Mouse (Mus musculus) hindbrain, embryonic 12.5 days (tissue): ENCODE results near the gene Rabif. TPM values are rescaled to one million over a fixed set of nuclear protein-coding genes. Genes with fewer than 3 reads are reported as not detected.

Experiments
- ATAC-seq: fragments of 200-750 bp; cut with Nextera tagmentation; 2 replicates; pipeline ENCODE4 v1.8.0; 2017; ENCODE audit warnings: moderate TSS enrichment; ENCODE audit not compliant: low FRiP score
- H3K27ac ChIP-seq: fragments of 300-500 bp; sonication (generic); 2 replicates; pipeline ENCODE4 v1.5.1; 2016; ENCODE audit warnings: mild to moderate bottlenecking
- H3K27me3 ChIP-seq: fragments of 300-500 bp; sonication (generic); 2 replicates; pipeline ENCODE4 v1.6.1; 2016; ENCODE audit warnings: mild to moderate bottlenecking
- H3K36me3 ChIP-seq: fragments of 300-500 bp; sonication (generic); 2 replicates; pipeline ENCODE4 v1.6.1; 2016; ENCODE audit warnings: mild to moderate bottlenecking
- H3K4me1 ChIP-seq: fragments of 300-500 bp; sonication (generic); 2 replicates; pipeline ENCODE4 v1.6.1; 2016
- H3K4me2 ChIP-seq: fragments of 300-500 bp; sonication (generic); replicated peaks from 2 replicates; pipeline ENCODE4 v1.6.1; 2016; ENCODE audit warnings: mild to moderate bottlenecking
- H3K4me3 ChIP-seq: fragments of 300-500 bp; sonication (generic); 2 replicates; pipeline ENCODE4 v1.5.1; 2016; ENCODE audit warnings: mild to moderate bottlenecking
- H3K9ac ChIP-seq: fragments of 300-500 bp; sonication (generic); 2 replicates; pipeline ENCODE4 v1.6.1; 2016; ENCODE audit warnings: mild to moderate bottlenecking, moderate library complexity
- H3K9me3 ChIP-seq: fragments of 300-500 bp; sonication (generic); replicated peaks from 2 replicates; pipeline ENCODE4 v1.6.1; 2016; ENCODE audit warnings: mild to moderate bottlenecking
- WGBS: fragments of 180-500 bp; shearing (Covaris S2); methylation state at CpG from one replicate; pipeline ENCODE4 v1.1.7; 2016; 5-methylcytosine and 5-hydroxymethylcytosine counted together
- polyA plus RNA-seq: library from polyadenylated mRNA; unstranded; fragments of >200 nt; fragmentation: Nextera tagmentation; extraction: Ambion mirVana; gene quantifications from 2 replicates; pipeline ENCODE4 v1.2.1, GENCODE M21; 2016

Gene Rabif
- polyA plus RNA-seq, 1 experiment from 2014 or later, result 45.7 TPM

DNA sequence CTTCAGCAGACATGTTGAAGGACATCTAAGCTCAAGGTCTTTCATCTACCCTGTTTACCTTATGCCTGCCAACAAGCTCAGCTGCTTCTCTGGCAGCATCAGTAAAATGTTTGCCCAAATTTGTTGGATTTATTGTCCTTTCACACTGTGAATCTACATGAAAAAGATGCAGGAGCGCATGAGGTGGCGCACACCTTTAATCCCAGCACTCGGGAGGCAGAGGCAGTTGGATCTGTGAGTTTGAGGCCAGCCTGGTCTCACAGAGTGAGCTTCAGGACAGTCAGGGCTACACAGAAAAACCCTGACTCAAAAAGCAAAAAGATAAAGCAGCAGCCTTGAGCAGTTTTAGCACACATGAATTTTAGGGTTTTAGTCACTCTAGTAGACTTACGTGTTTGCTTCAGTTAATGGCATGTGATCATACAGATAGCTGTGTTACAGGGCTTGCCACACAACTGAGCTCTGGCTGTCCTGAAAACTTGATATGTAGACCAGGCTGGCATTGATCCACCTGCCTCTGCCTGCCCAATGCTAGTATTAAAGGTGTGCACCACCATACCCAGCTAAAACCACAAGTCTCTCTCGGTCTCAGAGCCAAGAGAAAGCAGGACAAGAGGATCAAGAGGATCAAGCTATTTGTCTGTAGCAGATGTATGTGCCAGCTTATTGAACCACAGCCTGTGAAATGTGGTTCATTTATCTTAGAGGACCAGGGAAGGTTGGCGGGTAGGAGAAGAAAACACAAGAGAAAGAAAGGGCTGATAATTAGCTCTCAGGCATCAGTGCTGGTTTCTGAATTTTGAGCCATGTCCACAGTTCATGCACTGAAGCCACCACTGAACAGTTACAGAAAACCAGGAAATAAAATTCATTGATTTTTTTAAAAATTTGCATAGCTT lies 3.3 kb upstream of the Rabif start:
- WGBS, result 91% methylated on average over 6 of the region's 6 CpGs
- Histone ChIP-seq H3K4me3 (no peak overlapping the region), H3K4me2 (no peak overlapping the region), H3K27me3 (no peaks in the 10 kb centered on the region), H3K9ac (no peak overlapping the region), H3K36me3 (peaks cover 42% of the 10 kb centered on the region), H3K4me1 (peaks cover 15% of the 10 kb centered on the region), H3K27ac (no peak overlapping the region), H3K9me3 (no peaks in the 10 kb centered on the region)
- ATAC-seq, result no peak

DNA sequence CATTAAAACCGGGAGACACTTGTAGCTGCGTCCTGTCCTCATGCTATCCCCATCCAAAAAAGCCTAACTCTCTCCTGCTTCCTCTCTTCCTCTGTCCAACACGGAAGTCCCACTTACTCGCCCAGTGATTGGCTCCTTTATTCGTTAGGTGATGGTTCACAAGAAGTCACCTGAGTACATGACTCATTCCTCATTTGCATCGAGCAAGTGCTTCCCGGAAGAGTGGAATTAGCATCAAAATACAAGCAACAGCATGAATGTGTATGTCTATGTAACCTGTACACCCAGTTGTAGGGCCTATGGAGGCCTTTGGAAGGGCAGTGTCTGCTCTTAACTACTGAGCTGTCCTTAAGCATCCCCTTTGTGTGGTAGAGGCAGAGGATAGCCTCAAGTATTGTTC lies 2.2 kb upstream of the Rabif start:
- WGBS, result 77% methylated on average over 7 of the region's 7 CpGs
- no peak overlapping the region for H3K4me3 ChIP-seq
- H3K4me2 ChIP-seq, result no peak overlapping the region
- no peaks in the 10 kb centered on the region for H3K27me3 ChIP-seq
- H3K9ac ChIP-seq, result no peak overlapping the region
- H3K9me3 ChIP-seq, result no peaks in the 10 kb centered on the region
- H3K4me1 ChIP-seq, result peaks cover 17% of the 10 kb centered on the region
- ATAC-seq, result no peak
- H3K27ac ChIP-seq, result no peak overlapping the region
- H3K36me3 ChIP-seq, result peaks cover 35% of the 10 kb centered on the region

DNA sequence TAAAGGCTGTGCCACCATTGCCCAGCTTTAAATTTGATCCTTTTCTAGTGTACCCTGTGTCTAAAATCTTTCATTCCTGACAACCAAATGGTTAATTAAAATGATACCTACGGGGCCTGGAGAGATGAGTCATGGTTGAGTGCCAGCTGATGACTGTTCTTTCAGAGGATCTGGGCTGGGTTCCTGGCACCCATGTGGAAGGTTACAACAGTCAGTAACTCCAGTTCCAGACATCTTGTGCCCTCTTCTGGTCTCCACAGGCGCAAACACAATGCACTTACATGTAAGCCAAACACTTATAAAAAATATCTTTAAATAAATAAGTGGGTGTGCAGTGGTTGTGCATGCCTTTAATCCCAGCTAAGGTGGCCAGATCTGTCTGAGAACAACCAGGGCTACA lies 952 bp upstream of the Rabif start:
- Histone ChIP-seq H3K4me3 (no peak overlapping the region), H3K27ac (no peak overlapping the region), H3K4me2 (peak overlapping the region; percentile 70; the same call in 1 of the 2 replicates), H3K27me3 (no peaks in the 10 kb centered on the region), H3K9ac (no peak overlapping the region), H3K4me1 (peaks cover 17% of the 10 kb centered on the region), H3K9me3 (no peaks in the 10 kb centered on the region), H3K36me3 (peaks cover 24% of the 10 kb centered on the region)
- WGBS, result 72% methylated on average over 2 of the region's 2 CpGs
- no peak for ATAC-seq

DNA sequence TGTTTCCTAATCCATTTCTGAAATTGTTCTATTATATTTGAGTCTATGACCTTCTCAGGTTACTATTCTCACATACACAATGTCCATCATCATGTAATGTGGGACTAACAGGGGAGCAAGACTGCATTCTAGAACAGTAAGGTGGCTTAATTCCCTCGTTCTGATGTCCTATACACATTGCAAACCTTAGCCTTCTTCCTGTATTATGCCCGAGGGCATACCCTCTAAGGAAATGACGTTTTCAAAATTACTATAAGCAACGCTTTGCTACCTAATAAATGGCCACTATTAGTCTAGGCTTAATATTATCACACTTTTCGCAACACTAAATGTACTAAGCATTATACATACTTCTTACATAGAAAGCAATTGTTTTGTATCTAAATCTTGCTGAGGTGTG lies 492 bp upstream of the Rabif start:
- WGBS, result 24% methylated on average over 5 of the region's 5 CpGs
- H3K27ac ChIP-seq, result peak overlapping the region; percentile 82

DNA sequence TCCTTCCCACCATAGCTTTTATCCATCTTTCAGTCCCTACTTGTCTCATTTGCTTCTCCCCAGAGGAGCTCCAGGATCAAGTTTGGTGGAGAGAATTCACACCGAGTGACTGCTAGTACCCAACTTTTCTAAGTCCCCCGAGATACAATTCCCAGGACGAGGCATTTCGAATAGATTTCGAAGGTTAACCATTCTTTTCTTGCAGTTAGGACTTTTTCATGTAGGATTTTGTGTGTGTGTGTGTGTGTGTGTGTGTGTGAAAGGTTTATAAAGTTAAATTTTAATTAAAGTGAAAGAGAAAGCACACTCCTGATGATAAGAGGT lies 730 bp downstream of the Rabif start:
- H3K9me3 ChIP-seq, result no peaks in the 10 kb centered on the region
- H3K36me3 ChIP-seq, result peaks cover 8% of the 10 kb centered on the region
- H3K4me2 ChIP-seq, result peak overlapping the region; percentile 70
- H3K9ac ChIP-seq, result peak overlapping the region; percentile 65
- no peak for ATAC-seq
- no peaks in the 10 kb centered on the region for H3K27me3 ChIP-seq
- 24% methylated on average over 5 of the region's 5 CpGs for WGBS
- peak overlapping the region; percentile 82; the same call in 1 of the 2 replicates for H3K27ac ChIP-seq
- H3K4me3 ChIP-seq, result peak overlapping the region; percentile 71
- peaks cover 17% of the 10 kb centered on the region for H3K4me1 ChIP-seq

More for the DNA sequence above, 492 bp upstream of the Rabif start:
- Histone ChIP-seq H3K4me2 (peak overlapping the region; percentile 70), H3K9ac (peak overlapping the region; percentile 65), H3K4me1 (peaks cover 17% of the 10 kb centered on the region), H3K9me3 (no peaks in the 10 kb centered on the region), H3K27me3 (no peaks in the 10 kb centered on the region), H3K4me3 (peak overlapping the region; percentile 71), H3K36me3 (peaks cover 19% of the 10 kb centered on the region)
- ATAC-seq, result peak; percentile 13; the same call in 1 of the 2 replicates

DNA sequence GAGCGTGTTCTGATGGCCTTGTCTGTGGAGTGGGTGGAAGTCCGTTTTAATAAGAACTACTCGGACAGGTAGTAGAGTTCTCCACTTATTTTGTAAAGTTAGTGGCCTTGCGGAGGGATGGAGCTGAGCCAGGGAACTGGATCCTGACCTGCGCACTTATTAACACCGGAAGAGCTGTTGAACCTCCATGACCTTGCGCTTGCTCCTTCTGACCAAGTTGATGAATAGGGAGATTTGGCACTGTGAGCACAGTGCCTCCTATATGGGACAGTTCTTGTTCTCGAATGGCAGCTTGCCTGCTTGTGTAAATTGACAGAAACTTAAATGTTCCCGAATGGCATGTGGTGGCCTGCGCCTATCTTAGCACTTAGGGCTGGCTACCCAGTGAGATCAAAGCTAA lies 1.5 kb downstream of the Rabif start:
- no peak overlapping the region for H3K9ac ChIP-seq
- H3K4me3 ChIP-seq, result no peak overlapping the region
- no peak for ATAC-seq
- H3K4me2 ChIP-seq, result peak overlapping the region; percentile 70
- H3K27ac ChIP-seq, result no peak overlapping the region
- H3K9me3 ChIP-seq, result no peaks in the 10 kb centered on the region
- peaks cover 17% of the 10 kb centered on the region for H3K4me1 ChIP-seq
- 89% methylated on average over 10 of the region's 10 CpGs for WGBS
- no peaks in the 10 kb centered on the region for H3K27me3 ChIP-seq
- peaks cover 5% of the 10 kb centered on the region; the same call in 1 of the 2 replicates for H3K36me3 ChIP-seq

DNA sequence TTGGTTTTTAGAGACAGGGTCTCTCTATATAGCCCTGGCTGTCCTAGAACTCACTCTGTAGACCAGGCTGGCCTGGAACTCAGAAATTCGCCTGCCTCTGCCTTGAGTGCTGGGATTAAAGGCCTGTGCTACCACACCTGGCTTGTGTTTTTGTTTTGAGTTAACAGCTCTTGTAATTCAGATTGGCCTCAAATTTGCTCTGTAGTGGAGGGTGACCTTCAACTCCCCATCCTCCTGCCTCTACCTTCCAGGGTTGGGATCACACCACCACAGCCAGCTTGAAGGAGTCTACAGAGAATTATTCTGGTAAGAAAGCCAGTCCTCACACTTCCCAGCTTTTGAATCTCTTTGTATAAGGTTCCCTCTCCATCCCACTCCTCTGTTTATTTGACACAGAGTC lies 6.5 kb downstream of the Rabif start:
- 91% methylated on average over 1 of the region's 1 CpGs for WGBS
- H3K9me3 ChIP-seq, result no peaks in the 10 kb centered on the region
- no peaks in the 10 kb centered on the region for H3K27me3 ChIP-seq
- H3K27ac ChIP-seq, result no peak overlapping the region
- ATAC-seq, result no peak
- peaks cover 4% of the 10 kb centered on the region for H3K4me1 ChIP-seq
- H3K36me3 ChIP-seq, result peaks cover 22% of the 10 kb centered on the region
- no peak overlapping the region; the same call in 1 of the 2 replicates for H3K9ac ChIP-seq
- H3K4me2 ChIP-seq, result no peak overlapping the region
- no peak overlapping the region for H3K4me3 ChIP-seq

DNA sequence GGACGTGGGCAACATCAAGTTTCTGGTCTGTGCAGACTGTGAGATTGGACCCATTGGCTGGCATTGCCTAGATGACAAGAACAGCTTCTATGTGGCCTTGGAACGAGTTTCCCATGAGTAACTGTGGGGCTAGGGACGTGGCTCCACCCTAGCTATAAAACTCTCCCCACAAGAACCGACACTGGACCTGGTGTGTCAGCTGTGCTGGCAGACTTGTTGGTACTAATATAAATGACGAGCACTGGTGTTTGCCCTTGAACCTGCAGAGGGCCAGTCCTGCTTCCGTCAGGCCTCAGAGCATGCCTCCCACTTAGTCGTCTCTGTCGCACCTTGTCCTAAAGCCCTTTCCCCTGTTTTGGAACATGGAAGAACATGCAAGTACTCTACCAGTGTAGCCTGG lies 11.8 kb downstream of the Rabif start:
- Histone ChIP-seq H3K4me1 (no peaks in the 10 kb centered on the region), H3K27me3 (no peaks in the 10 kb centered on the region), H3K36me3 (peaks cover 41% of the 10 kb centered on the region), H3K9ac (no peak overlapping the region), H3K9me3 (no peaks in the 10 kb centered on the region), H3K27ac (no peak overlapping the region), H3K4me2 (no peak overlapping the region), H3K4me3 (no peak overlapping the region)
- WGBS, result 97% methylated on average over 8 of the region's 8 CpGs
- ATAC-seq, result no peak

DNA sequence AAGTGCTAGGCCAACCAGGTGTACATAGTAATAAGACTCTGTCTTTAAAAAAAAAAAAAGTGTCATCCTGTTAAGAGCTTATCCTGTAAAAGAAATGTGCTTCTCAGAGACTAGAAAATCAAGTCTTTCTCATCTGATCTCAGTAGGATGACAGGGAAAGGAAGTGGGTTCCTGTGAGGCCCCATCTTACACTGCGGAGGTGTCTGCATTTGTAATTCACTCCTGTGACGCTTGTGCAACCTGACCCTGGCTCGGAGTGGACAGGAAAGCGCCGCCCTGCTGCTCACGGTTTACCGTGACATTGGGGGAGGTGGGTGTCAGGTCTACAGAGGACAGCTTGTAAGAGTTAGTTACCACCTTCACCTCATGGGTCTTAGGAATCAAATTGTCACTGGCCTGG lies 15.6 kb downstream of the Rabif start:
- H3K9me3 ChIP-seq, result no peaks in the 10 kb centered on the region
- H3K4me2 ChIP-seq, result no peak overlapping the region
- H3K9ac ChIP-seq, result no peak overlapping the region
- 62% methylated on average over 7 of the region's 7 CpGs for WGBS
- ATAC-seq, result no peak
- no peak overlapping the region for H3K4me3 ChIP-seq
- no peak overlapping the region for H3K27ac ChIP-seq
- peaks cover 10% of the 10 kb centered on the region for H3K4me1 ChIP-seq
- peaks cover 28% of the 10 kb centered on the region for H3K36me3 ChIP-seq
- H3K27me3 ChIP-seq, result peaks cover 29% of the 10 kb centered on the region

DNA sequence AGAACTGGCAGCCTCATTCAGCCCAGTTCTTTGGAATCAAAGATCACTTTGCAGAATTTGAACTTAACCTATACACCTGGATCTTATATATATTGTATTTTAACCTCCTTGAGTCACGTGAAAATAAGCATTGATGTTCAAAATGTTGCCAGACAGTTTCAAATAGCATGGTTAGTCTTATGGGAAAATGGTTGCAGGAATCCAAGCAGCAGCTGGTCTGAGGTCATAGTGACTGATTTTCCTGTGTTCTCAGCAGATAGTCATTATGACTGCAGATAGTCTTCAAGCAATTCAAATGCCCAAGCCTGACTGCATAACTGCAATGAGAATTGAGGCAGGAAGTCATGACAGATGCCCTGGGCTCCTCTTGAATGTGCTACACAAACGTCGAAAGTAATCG lies 17.7 kb downstream of the Rabif start:
- Histone ChIP-seq H3K9me3 (no peaks in the 10 kb centered on the region), H3K27me3 (peaks cover 31% of the 10 kb centered on the region), H3K4me3 (no peak overlapping the region), H3K4me1 (peaks cover 15% of the 10 kb centered on the region), H3K9ac (no peak overlapping the region), H3K27ac (no peak overlapping the region), H3K36me3 (peaks cover 13% of the 10 kb centered on the region), H3K4me2 (no peak overlapping the region)
- no peak for ATAC-seq
- 65% methylated on average over 4 of the region's 4 CpGs for WGBS

DNA sequence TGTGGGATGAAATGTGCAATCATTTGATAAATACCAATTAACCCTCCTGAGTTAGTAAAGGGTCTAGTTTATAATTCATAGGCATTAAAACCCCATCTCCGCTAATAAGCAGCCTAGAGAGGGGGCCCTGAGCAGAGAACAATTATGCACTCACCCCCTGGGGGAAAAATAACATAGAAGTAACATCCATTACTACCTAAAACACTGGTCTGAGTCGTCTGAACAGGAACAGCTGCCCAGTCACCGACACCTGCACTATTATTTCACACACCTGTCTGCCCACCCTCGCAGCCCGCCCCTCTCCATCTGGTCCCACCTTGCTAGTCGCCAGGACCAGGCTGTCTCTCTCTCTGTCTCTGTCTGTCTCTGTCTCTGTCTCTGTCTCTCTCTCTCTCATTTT lies 18.1 kb downstream of the Rabif start:
- peaks cover 15% of the 10 kb centered on the region for H3K4me1 ChIP-seq
- H3K4me3 ChIP-seq, result no peak overlapping the region
- H3K9me3 ChIP-seq, result no peaks in the 10 kb centered on the region
- ATAC-seq, result no peak
- peaks cover 31% of the 10 kb centered on the region for H3K27me3 ChIP-seq
- H3K4me2 ChIP-seq, result no peak overlapping the region
- 58% methylated on average over 6 of the region's 6 CpGs for WGBS
- peaks cover 9% of the 10 kb centered on the region for H3K36me3 ChIP-seq
- no peak overlapping the region for H3K9ac ChIP-seq
- no peak overlapping the region for H3K27ac ChIP-seq

DNA sequence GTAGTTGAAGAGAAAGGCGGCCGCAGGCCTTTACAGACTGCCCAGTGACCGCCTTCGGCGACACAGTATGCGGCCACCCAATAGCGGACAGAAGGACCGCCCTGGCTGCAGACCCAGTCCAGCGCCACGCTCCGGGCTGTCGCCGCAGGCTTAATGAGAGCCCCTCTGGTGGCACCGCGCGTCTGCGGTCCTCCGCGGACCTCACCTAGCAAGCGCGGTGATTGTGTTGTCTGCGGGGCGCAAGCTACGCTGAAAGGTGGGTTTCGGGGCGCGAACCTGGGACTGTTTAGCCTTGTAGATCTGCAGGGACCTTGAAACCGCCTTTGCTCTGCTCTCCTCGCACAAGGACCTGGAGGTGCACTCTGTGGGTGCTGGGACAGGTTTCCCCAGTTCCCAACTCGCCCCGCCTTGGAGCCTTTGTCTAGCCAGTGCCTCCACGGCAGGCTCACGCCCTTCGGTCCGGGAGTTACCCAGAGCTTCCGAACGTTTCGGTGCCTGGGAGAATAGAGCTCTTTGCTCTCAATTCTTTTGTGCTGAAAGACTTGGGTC lies 18.9 kb downstream of the Rabif start:
- no peak; the same call in 1 of the 2 replicates for ATAC-seq
- Histone ChIP-seq H3K4me2 (peak overlapping the region; percentile 73), H3K4me3 (peak overlapping the region; percentile 37), H3K36me3 (peaks cover 1% of the 10 kb centered on the region), H3K27ac (no peak overlapping the region), H3K9me3 (no peaks in the 10 kb centered on the region), H3K9ac (peak overlapping the region; percentile 58), H3K27me3 (peaks cover 31% of the 10 kb centered on the region), H3K4me1 (peaks cover 15% of the 10 kb centered on the region)
- 2% methylated on average over 37 of the region's 38 CpGs for WGBS
